Mouse (Mus musculus) ovary, postnatal 14 days (tissue): ENCODE measurements around the gene Nfatc3.

Experiments
- DNase-seq: peaks from one replicate; pipeline ENCODE4 v3.0.0; 2022; ENCODE audit warnings: low spot score

The Nfatc3 gene

DNA sequence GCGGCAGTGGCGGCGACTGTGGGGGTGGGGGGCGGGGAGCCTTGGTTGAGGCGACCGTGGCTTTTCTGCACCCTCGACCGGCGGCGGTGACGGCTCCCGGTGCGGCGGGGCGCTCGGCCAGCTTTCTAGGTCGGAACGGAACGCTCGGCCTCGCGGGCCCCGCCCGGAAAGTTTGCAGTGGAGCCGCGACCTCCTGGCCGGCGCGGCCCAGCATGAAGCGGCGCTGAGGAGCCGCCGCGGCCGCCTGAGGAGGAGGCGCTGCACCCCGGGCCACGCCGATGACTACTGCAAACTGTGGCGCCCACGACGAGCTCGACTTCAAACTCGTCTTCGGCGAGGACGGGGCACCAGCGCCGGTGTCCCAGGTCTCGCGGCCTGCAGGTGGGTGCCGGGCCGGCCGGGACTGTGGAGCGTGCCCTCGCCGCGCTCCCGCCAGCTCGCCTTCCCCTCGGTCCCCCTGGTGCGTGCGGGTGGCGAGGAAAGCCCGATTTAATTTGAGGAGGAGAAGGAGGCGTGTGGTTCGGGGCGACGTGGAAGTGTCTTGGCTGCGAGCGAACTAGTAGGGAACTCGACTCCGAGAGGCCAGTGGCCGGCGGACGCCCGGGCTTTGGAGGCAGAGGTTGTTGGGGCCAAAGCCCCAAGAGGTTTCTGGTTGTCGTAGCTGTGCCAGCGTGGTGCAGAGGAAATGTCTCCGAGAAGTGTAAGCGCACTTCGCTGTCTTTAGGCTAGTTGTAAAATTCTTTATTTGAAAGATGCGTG lies 1.2 kb downstream of the Nfatc3 start:
- DNase-seq = no peak

DNA sequence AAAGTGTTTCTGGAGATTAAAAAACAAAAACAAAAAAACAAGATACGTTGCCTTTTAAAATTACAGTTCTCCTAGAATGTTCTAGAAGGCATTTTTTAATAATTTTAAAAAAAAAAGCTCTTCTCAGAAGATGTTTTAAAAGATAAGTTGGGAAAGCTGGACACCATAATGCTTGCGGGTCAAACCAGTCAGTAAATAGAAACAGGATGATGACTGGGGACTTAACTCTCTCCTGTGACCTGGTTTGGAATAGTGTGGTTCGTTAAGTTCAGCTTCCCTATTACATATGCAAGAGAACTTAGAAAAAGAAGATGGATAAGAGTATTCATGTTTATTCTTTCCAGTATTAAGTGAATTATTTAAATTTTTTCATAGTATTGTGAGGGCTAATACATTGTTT lies 1.9 kb downstream of the Nfatc3 start:
- no peak for DNase-seq

DNA sequence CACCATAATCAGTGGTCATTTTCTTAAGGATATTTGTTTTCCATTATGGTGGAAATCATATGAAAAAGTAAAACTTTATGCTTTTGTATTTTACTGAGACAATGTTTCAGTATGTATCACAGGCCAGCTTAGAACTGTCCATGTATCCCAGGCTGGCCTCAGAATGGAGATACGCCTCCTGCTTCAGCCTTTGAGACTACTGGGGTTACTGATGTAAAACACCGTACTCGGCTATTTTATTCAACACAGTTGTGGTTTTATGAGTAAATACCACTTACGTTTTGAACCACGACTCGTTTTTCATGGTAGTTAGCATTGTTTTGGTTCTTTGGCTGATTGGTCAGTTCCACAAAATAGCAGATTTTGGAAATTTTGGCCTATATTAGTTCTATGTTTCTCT lies 3.0 kb downstream of the Nfatc3 start:
- no peak for DNase-seq

DNA sequence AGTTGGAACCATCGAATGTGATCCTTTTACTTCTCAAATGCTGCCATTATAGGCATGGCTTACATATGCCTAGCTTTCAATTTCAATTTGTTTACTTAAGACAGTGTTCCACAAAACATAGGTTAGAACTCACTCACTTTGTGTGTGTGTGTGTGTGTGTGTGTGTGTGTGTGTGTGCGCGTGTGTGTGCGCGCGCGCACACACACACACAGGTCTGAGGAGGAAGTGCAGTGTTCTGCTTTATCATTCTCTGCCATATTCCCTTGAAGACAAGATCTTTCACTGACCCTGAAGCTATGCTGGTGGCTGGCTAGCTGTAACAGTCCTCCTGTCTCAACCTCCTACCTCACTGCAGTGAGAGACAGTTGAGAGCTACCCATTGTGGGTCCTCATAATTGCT lies 4.4 kb downstream of the Nfatc3 start:
- DNase-seq = no peak

DNA sequence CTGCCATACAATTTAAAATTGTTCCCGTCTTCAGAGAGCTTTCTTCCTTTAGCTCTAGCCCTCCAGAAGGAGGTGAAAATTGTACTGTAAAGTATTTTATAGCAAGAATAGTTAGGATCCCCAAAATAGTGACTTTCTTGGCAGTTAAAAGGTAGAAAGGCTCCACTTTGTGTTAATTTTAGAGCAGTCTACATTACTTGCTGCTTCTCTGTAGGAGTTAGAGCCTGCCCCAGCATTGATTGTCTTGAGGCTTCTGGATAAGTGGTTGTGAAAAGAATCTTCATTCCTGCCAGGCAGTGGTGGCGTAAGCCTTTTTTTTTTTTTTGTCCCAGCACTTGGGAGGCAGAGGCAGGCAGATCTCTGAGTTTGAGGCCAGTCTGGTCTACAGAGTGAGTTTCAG lies 8.1 kb downstream of the Nfatc3 start:
- DNase-seq = no peak

DNA sequence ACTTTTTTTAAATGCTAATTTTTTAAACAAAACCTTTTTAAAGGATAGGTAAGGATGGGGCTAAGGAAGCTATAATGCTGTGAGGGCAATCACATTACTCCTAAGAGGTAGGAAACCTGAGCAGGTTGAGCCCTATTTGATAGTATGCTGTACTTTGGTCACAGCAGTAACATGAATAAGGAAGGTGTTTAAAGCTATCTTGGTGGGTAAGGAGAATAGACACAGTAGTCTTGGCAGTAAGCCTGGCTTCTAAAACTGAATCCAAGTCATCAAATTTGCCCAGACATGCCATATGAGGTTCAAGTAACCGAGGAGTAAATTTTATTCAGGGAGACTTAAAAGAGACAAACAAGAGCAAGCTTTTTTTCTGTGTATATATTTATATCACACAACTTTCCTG lies 10.9 kb downstream of the Nfatc3 start:
- no peak for DNase-seq

DNA sequence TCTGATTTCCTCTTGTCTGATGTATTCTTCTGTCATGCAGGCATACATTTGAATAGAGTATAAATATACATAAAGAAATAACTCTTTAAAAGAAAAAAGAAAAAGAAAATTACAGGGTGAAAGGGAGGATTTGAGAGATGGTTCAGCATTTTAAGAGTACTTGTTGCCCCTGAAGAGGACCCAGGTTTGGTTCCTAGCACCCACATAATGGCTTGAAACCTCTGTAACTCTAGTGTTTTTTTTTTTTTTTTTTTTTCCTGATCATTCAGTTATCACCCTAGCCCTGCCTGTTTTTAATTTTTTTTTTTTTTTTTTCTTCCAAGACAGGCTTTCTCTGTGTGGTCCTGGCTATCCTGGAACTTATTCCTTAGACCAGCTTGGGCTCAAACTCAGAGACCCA lies 13.5 kb downstream of the Nfatc3 start:
- DNase-seq = no peak

DNA sequence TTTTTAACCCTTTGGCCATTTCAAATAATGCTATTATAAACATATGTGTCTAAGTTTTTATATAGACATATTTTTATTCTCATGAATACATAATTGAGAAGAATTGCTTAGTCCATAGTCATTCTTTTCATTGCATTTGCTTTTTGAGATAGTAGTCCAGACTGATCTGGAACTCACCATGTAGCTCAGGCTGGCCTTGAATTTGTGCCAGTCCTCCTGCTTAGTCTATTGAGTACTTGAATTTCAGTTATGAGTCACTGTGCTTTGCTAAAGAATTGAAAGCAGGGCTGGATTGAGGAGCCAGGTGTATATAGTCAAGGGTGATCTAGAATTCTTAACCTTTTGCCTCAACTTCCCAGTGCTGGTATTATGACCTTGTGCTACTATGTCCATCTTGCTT lies 15.6 kb downstream of the Nfatc3 start:
- DNase-seq = no peak

DNA sequence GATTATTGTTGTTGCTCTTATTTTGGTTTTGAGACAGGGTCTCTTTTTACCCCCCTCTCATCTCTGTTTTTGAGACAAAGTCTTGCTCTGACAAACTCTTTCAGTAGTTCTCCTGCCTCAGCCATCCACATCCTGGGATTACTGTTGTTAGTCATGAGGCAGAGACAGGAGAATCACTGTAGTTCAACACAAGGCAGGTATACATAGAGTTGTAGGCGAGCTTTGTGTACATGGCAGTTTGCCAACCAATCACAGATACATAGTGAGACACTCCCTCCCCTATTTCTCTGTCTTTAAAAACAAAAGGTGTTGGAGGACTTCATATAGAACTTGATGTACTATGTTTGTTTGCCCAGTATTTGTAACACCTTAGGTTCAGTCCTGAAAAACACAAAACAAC lies 16.0 kb downstream of the Nfatc3 start:
- DNase-seq = no peak

DNA sequence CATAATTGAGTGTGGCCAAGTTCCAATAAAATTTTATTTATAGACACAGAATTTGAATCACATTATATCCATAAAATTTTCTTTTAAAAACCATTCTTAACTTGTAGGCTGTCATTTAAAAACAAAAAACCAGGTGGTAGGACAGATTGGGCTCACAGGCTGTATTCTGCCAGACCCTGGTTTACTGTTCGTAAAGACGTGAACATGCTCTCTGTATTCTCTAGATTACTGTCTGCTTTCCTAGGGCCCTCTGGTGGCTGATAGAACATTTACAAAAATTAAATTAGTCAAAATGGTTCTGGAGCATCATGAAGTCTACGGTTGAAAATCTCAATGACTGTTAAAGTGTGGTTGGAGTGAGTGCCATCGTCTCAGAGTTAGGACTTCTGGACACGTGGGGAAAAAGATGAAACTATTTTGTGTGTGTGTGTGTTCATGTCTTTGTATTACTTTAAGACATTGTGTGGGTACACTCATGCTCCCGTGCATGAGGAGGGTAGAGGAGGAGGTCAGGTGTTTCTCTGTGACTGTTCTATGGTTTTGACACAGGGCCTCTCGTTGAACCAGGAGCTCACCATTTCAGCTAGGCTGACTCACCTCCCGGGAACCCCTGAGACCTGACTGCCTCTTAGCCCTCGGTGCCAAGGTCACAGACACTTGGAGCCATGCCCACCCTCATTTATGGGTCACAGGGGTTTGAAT lies 16.7 kb downstream of the Nfatc3 start:
- DNase-seq = no peak

DNA sequence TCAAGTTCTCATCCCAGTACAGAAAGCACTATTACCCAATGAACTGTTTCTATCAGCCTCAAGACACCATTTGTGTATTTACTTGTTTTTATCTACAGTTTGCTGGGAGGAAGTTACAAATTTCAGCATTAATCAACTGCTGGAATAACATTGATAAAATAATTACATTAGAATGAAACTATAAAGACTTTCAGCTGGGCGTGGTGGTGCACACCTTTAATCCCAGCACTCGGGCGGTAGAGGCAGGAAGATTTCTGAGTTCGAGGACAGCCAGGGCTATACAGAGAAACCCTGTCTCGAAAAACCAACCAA lies 17.2 kb downstream of the Nfatc3 start:
- no peak for DNase-seq

DNA sequence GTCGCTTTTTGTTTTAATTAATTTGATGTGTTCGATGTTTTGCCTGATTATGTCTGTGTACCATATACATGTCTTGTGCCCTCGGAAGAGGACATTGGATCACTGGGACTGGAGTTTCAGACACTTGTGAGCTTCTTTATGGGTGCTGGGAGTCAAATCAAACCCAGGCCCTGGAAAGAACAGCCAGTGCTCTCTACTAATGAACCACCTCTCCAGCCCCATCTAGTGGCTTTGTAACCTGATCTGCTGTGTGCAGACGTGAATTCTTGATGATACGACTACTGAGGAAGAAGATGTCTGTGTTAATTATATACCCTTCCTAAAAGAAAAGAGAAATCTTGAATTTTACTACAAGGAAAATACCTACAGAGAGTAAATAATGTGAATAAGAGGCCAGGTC lies 18.0 kb downstream of the Nfatc3 start:
- no peak for DNase-seq

DNA sequence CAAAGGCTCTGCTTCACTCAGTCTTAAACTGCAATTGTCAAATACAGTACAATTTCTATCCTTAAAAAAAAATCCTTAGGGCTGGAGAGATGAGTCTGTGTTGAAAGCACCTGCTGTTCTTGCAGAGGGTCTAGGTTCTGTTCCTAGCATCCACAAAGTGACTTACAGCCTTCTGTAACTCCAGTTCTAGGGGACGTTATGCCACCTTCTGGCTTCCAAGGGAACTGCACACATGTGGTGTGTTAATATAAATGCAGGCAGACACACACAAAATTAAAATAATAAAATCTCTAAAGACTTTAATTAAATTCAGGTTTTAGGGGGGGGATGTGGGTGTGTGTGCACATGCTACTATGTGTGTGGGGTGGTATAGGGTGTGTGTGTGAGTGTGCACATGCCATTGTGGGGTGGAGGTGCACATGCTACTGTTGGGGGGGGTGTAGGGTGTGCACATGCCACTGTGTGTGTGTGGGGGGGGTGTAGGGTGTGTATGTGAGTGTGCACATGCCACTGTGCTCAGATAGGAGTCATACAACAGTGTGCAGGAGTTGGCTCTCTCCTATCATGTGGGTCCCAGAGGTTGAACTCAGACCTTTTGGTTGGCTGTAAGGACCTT lies 18.9 kb downstream of the Nfatc3 start:
- no peak for DNase-seq

DNA sequence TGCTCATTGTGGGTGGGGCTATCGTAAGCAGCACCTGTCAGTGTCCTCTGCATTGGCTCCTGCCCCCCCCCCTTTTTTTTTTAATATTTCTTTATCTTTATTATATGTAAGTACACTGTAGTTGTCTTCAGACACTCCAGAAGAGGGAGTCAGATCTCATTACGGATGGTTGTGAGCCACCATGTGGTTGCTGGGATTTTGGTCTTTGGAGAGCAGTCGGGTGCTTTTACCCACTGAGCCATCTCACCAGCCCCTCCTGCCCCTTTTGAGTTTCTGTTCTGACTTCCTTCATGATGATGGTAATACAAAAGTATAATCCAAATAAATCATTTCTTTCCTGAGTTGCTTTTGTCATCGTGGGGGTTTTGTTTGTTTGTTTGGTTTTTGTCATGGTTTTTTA lies 43.7 kb downstream of the Nfatc3 start:
- DNase-seq = no peak

DNA sequence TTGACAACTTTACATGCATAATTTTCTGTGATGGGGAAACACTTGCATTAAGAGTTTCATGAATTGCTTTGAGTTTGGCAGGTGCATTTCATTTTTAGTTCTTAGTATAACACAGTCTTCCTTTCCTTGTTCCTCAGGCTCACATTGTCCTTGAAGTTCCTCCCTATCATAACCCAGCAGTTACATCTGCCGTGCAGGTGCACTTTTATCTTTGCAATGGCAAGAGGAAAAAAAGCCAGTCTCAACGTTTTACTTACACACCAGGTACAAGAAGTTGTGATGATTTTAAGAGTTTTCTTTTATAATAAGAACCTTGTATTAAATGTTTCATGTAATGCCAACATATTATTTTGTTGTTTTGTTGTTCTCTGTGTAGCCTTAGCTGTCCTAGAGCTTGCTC lies 45.2 kb downstream of the Nfatc3 start:
- DNase-seq = no peak

DNA sequence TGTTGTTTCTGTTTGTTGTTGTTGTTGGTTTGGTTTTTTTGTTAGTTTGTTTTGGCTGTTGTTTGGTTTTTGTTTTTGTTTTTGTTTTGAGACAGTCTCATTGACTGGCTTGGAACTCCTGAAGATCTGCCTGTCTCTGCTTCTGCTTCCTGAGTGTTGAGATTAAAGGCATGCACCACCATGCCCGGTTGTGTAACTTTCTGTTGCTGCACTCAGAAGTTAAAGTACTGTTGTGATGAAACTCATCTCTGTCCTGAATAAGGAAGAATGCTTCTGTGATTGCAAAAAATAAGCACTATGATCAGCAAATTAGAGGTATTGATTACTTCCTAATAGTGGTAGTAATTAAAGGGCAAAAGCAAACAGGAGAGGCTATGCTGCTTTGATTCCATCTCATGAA lies 47.6 kb downstream of the Nfatc3 start:
- DNase-seq = no peak

DNA sequence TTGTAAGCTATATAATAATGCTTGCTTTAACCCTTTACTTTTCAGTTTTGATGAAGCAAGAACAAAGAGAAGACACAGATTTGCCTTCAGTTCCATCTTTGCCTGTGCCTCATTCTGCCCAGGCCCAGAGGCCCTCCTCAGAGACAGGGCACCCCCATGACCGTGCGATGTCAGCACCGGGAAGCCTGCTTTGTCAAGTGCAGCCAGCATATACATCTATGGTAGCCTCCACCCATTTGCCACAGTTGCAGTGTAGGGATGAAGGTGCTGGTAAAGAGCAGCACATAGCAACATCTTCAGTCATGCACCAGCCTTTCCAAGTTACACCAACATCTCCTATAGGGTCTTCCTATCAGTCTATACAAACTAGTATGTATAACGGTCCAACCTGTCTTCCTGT lies 49.4 kb downstream of the Nfatc3 start:
- DNase-seq = no peak

DNA sequence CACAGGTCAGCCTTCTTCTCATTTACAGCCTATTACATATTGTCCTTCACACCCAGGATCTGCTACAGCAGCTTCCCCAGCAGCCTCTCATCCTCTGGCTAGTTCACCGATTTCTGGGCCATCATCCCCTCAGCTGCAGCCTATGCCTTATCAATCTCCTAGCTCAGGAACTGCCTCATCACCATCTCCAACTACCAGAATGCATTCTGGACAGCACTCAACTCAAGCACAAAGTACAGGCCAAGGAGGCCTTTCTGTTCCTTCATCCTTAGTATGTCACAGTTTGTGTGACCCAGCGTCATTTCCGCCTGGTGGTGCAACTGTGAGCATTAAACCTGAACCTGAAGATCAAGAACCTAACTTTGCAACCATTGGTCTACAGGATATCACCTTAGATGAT lies 50.1 kb downstream of the Nfatc3 start:
- DNase-seq = no peak

DNA sequence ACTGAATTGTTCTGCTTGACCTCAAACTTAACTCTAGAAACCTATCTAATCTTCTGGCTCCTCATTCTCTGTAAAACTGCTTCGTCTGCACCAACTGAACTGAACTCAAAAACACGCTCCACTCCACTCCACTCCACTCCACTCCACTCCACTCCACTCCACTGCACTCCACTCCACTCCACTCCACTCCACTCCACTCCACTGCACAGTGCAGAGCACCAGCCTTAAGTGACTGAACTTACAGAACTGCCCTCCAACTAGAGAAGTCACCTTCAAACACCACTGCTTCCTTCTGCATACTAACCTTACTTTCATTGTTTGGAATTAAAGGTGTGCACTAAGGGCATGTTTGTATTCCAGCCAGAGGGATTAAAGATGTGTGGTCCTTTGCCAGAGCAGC lies 53.4 kb downstream of the Nfatc3 start:
- no peak for DNase-seq

DNA sequence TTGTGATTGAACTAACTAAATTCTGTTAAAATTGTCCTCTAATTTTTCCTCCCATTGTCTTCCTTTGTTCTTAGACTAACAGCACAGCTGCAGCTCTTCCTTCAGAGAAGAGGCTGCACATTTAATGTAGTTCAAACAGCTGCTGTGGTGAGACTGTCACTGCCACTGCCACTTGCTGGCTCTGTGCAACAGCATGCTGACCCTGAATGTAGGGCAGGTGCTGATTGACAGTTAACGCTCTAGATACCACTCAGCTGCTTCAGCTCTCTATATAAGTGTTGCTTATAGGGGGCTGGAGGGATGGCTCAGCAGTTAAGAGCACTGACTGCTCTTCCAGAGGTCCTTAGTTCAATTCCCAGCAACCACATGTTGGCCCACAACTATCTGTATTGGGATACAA lies 53.9 kb downstream of the Nfatc3 start:
- no peak for DNase-seq

DNA sequence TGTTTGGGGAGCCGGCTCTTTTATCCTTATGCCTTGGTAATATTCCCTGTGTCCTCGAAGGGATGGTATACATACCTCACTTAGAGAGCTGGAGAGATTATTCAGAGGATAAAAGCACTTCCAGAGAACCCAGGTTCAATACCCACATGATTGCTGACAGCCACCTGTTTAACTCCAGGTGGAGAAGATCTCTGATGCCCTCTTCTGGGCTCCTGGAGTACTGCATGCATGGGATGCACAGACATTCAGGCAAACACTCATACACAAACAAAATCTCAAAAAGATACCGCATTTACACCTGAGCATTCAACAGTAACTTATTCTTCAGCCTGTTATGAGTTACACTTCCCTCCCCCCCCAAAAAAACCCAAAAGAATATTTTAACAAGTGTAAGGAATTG lies 57.3 kb downstream of the Nfatc3 start:
- DNase-seq = no peak

DNA sequence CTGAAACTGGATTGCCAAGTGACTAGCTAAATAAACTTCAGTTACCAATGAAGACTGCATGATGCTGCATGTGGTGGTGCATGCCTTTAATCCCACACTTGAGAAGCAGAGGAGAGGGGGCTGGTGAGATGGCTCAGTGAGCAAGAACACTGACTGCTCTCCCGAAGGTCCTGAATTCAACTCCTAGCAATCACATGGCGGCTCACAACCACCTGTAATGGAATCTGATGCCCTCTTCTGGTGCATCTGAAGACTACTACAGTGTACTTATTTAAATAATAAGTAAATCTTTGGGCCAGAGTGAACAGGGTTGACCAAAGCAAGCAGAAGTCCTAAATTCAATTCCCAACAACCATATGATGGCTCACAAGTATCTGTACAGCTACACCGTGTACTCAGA lies 64.8 kb downstream of the Nfatc3 start:
- DNase-seq = no peak

DNA sequence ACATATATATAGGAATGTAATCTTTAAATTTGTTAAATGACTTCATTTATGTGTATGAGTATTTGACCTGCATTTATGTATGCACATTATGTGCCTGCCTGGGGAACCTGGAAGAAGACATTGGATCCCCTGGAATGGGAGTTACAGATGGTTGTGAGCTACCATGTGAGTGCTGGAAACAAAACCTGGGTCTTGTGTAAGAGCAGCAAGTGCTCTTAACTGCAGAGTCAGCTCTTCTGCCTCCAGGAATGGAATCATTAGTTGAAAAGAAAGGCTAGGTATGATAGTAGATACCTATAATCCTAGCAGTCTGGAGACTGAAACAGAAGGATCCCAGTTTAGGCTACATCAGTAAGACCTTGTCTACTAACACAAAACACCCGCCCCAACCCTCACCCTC lies 67.4 kb downstream of the Nfatc3 start:
- no peak for DNase-seq

DNA sequence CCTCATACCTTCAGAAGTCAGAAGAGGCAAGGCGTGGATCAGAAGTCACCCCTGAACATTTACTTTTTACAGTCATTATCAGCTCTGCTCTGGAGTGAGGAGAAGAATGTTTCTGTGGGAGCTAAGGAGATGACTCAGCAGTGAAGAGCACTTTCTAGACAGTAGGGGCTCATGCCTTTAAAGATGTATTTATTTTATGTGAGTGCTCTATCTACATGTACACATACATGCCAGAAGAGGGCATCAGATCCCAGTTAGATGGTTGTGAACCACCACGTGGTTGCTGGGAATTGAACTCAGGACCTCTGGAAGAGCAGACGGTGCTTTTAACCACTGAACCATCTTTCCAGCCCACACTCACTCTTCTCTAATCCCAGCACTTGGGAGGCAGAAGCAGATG lies 68.4 kb downstream of the Nfatc3 start:
- no peak for DNase-seq
